Mouse (Mus musculus) CD4-positive, CD25-positive, alpha-beta regulatory T cell (primary cell): Measurements from ENCODE around the gene Sgsm3. TPM values are rescaled to one million over a fixed set of nuclear protein-coding genes. Genes with fewer than 3 reads are reported as not detected.

ENCODE experiments used
- polyA plus RNA-seq: library from polyadenylated mRNA; unstranded; fragments of 100-300 nt; shearing (Covaris generic); gene quantifications from one replicate; pipeline ENCODE4 v1.2.1, GENCODE M21; 2017

Gene Sgsm3
- polyA plus RNA-seq: 7.1 TPM

GRCm38 (mm10) chr15:80977620-80978334, at the start of gene Sgsm3:
Gene Sgsm3, plus strand, starts transcription at chr15:80977765.

GRCm38 (mm10) chr15:80948145-80949135, 29.1 kb upstream of the Sgsm3 start, which contains the start of gene Adsl:
Gene Adsl, plus strand, starts transcription at chr15:80948490.

Other genes starting within 250 kb of the Sgsm3 start
- 181 TPM for gene Adsl, start 29.3 kb upstream of the Sgsm3 start, polyA plus RNA-seq
- gene Mrtfa, start 213.0 kb downstream of the Sgsm3 start, polyA plus RNA-seq: 97.5 TPM